Mouse (Mus musculus): ENCODE results near the gene Rsph6a. TPM values are rescaled to one million over a fixed set of nuclear protein-coding genes. Genes with fewer than 3 reads are reported as not detected.
A peak's percentile ranks its signal among the peaks of the same experiment; 100 is the strongest.

Gene Rsph6a
- polyA plus RNA-seq, 1 experiment: 0.06 TPM

- TF ChIP-seq CTCF (IDR thresholded peaks at IDR 0.05; ENCODE audit: extremely low read depth, insufficient read depth, insufficient read length, insufficient replicate concordance) (no peak), POLR2A (IDR thresholded peaks at IDR 0.05; ENCODE audit: low read depth, low read length) (no peak)
- Histone ChIP-seq H3K4me3 (ENCODE audit: extremely low read depth, insufficient read depth, insufficient read length) (peak overlapping the region; percentile 34), H3K4me1 (ENCODE audit: control insufficient read depth, insufficient read depth, insufficient read length) (peaks cover 19% of the 10 kb centered on the region), H3K27ac (ENCODE audit: insufficient read depth, low read length) (no peak overlapping the region; the same call in 1 of the 2 replicates), H3K36me3 (ENCODE audit: control insufficient read depth, insufficient read depth, low read length) (no peaks in the 10 kb centered on the region), H3K27me3 (ENCODE audit: control insufficient read depth, insufficient read depth, low read length) (peaks cover 18% of the 10 kb centered on the region)
- under 1% methylated on average over 22 of the region's 22 CpGs for WGBS
- no peak for DNase-seq (ENCODE audit: low read depth in 1 of 2, low spot score in 2 of 2)
These were observed 22.1 kb downstream of the Rsph6a start for GRCm38 (mm10) chr7:19076586-19076991.

GRCm38 (mm10) chr7:19077761-19078160, 23.3 kb downstream of the Rsph6a start:
- Histone ChIP-seq H3K4me3 (ENCODE audit: extremely low read depth, insufficient read depth, insufficient read length) (no peak overlapping the region), H3K27ac (ENCODE audit: insufficient read depth, low read length) (no peak overlapping the region), H3K4me1 (ENCODE audit: control insufficient read depth, insufficient read depth, insufficient read length) (peaks cover 19% of the 10 kb centered on the region), H3K36me3 (ENCODE audit: control insufficient read depth, insufficient read depth, low read length) (no peaks in the 10 kb centered on the region), H3K27me3 (ENCODE audit: control insufficient read depth, insufficient read depth, low read length) (peaks cover 21% of the 10 kb centered on the region)
- DNase-seq (ENCODE audit: low read depth in 1 of 2, low spot score in 2 of 2): peak; percentile 74 to 88
- TF ChIP-seq CTCF (IDR thresholded peaks at IDR 0.05; ENCODE audit: extremely low read depth, insufficient read depth, insufficient read length, insufficient replicate concordance): no peak
- no peak for TF ChIP-seq POLR2A (IDR thresholded peaks at IDR 0.05; ENCODE audit: low read depth, low read length)
- 3% methylated on average over 14 of the region's 14 CpGs for WGBS

GRCm38 (mm10) chr7:19078732-19079131, 24.2 kb downstream of the Rsph6a start:
- peaks cover 23% of the 10 kb centered on the region for H3K27me3 ChIP-seq (ENCODE audit: control insufficient read depth, insufficient read depth, low read length)
- H3K27ac ChIP-seq (ENCODE audit: insufficient read depth, low read length): no peak overlapping the region
- no peaks in the 10 kb centered on the region for H3K36me3 ChIP-seq (ENCODE audit: control insufficient read depth, insufficient read depth, low read length)
- peaks cover 22% of the 10 kb centered on the region for H3K4me1 ChIP-seq (ENCODE audit: control insufficient read depth, insufficient read depth, insufficient read length)
- TF ChIP-seq POLR2A (IDR thresholded peaks at IDR 0.05; ENCODE audit: low read depth, low read length) (no peak), CTCF (IDR thresholded peaks at IDR 0.05; ENCODE audit: extremely low read depth, insufficient read depth, insufficient read length, insufficient replicate concordance) (no peak)
- H3K4me3 ChIP-seq (ENCODE audit: extremely low read depth, insufficient read depth, insufficient read length): no peak overlapping the region
- WGBS: 61% methylated on average over 3 of the region's 3 CpGs
- DNase-seq (ENCODE audit: low read depth in 1 of 2, low spot score in 2 of 2): no peak

- H3K27me3 ChIP-seq (ENCODE audit: control insufficient read depth, insufficient read depth, low read length): peaks cover 19% of the 10 kb centered on the region
- H3K36me3 ChIP-seq (ENCODE audit: control insufficient read depth, insufficient read depth, low read length): no peaks in the 10 kb centered on the region
- TF ChIP-seq POLR2A (IDR thresholded peaks at IDR 0.05; ENCODE audit: low read depth, low read length) (no peak), CTCF (IDR thresholded peaks at IDR 0.05; ENCODE audit: extremely low read depth, insufficient read depth, insufficient read length, insufficient replicate concordance) (no peak)
- H3K27ac ChIP-seq (ENCODE audit: insufficient read depth, low read length): no peak overlapping the region
- WGBS: 96% methylated on average over 19 of the region's 19 CpGs
- H3K4me3 ChIP-seq (ENCODE audit: extremely low read depth, insufficient read depth, insufficient read length): no peak overlapping the region
- H3K4me1 ChIP-seq (ENCODE audit: control insufficient read depth, insufficient read depth, insufficient read length): peaks cover 38% of the 10 kb centered on the region
- no peak for DNase-seq (ENCODE audit: low read depth in 1 of 2, low spot score in 2 of 2)
These were observed 26.0 kb downstream of the Rsph6a start for GRCm38 (mm10) chr7:19080451-19080950.

- Histone ChIP-seq H3K4me3 (ENCODE audit: extremely low read depth, insufficient read depth, insufficient read length) (no peak overlapping the region), H3K36me3 (ENCODE audit: control insufficient read depth, insufficient read depth, low read length) (peaks cover under 1% of the 10 kb centered on the region; the same call in 1 of the 2 replicates), H3K27ac (ENCODE audit: insufficient read depth, low read length) (no peak overlapping the region), H3K27me3 (ENCODE audit: control insufficient read depth, insufficient read depth, low read length) (peaks cover 14% of the 10 kb centered on the region; the same call in 1 of the 2 replicates), H3K4me1 (ENCODE audit: control insufficient read depth, insufficient read depth, insufficient read length) (peaks cover 35% of the 10 kb centered on the region)
- WGBS: 90% methylated on average over 4 of the region's 4 CpGs
- no peak for DNase-seq (ENCODE audit: low read depth in 1 of 2, low spot score in 2 of 2)
- TF ChIP-seq POLR2A (IDR thresholded peaks at IDR 0.05; ENCODE audit: low read depth, low read length) (no peak), CTCF (IDR thresholded peaks at IDR 0.05; ENCODE audit: extremely low read depth, insufficient read depth, insufficient read length, insufficient replicate concordance) (no peak)
These were observed 27.7 kb downstream of the Rsph6a start for GRCm38 (mm10) chr7:19082171-19082570.

- H3K36me3 ChIP-seq (ENCODE audit: control insufficient read depth, insufficient read depth, low read length): peaks cover 1% of the 10 kb centered on the region; the same call in 1 of the 2 replicates
- peaks cover 27% of the 10 kb centered on the region for H3K4me1 ChIP-seq (ENCODE audit: control insufficient read depth, insufficient read depth, insufficient read length)
- H3K27me3 ChIP-seq (ENCODE audit: control insufficient read depth, insufficient read depth, low read length): peaks cover 14% of the 10 kb centered on the region; the same call in 1 of the 2 replicates
- no peak for TF ChIP-seq POLR2A (IDR thresholded peaks at IDR 0.05; ENCODE audit: low read depth, low read length)
- no peak for TF ChIP-seq CTCF (IDR thresholded peaks at IDR 0.05; ENCODE audit: extremely low read depth, insufficient read depth, insufficient read length, insufficient replicate concordance)
- WGBS: 71% methylated on average over 6 of the region's 6 CpGs
- no peak overlapping the region for H3K4me3 ChIP-seq (ENCODE audit: extremely low read depth, insufficient read depth, insufficient read length)
- DNase-seq (ENCODE audit: low read depth in 1 of 2, low spot score in 2 of 2): no peak
- no peak overlapping the region for H3K27ac ChIP-seq (ENCODE audit: insufficient read depth, low read length)
These were observed 28.6 kb downstream of the Rsph6a start for GRCm38 (mm10) chr7:19083096-19083495.

- H3K27ac ChIP-seq (ENCODE audit: insufficient read depth, low read length): peak within 1 kb of the TSS; percentile 54
- H3K4me1 ChIP-seq (ENCODE audit: control insufficient read depth, insufficient read depth, insufficient read length): peaks cover 26% of the 10 kb centered on the region
- no peak for DNase-seq (ENCODE audit: low read depth in 1 of 2, low spot score in 2 of 2)
- 73% methylated on average over 10 of the region's 10 CpGs for WGBS
- no peak for TF ChIP-seq CTCF (IDR thresholded peaks at IDR 0.05; ENCODE audit: extremely low read depth, insufficient read depth, insufficient read length, insufficient replicate concordance)
- no peak for TF ChIP-seq POLR2A (IDR thresholded peaks at IDR 0.05; ENCODE audit: low read depth, low read length)
- H3K27me3 ChIP-seq (ENCODE audit: control insufficient read depth, insufficient read depth, low read length): peaks cover 14% of the 10 kb centered on the region; the same call in 1 of the 2 replicates
- H3K36me3 ChIP-seq (ENCODE audit: control insufficient read depth, insufficient read depth, low read length): peaks cover 1% of the 10 kb centered on the region; the same call in 1 of the 2 replicates
- peak within 1 kb of the TSS; percentile 38; the same call in 1 of the 2 replicates for H3K4me3 ChIP-seq (ENCODE audit: extremely low read depth, insufficient read depth, insufficient read length)
These were observed 29.2 kb downstream of the Rsph6a start, which contains the start of gene Dmpk for GRCm38 (mm10) chr7:19083701-19084100. TSS of gene Dmpk (plus strand) at chr7:19083849.

Data from spleen, adult 2 months (tissue).